Mouse (Mus musculus): ENCODE results near the gene Ttll10.

Gene Ttll10

DNA sequence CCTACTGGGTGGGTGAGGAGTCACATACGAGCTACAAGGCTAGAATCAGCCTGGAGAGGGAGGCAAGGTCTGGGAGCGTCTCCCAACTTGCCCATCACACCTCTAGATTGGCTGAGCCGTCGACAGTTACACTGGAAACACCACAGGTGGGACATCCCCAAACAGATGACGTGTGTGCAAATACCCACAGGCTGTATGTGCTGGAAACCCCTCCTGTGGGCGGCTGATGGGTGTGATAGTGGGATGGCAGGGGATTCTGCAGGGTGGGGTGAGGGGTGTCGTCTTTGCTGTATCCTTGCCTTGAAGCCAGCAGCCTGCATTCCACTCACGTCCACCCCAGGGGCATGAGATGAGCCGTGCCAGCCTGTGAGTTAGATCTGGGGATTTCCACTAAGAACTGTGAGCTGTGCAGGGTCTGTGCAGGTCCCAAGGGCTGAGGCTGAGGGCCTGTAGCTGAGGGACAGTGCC, 28.5 kb downstream of the Ttll10 start:
- in situ Hi-C loops (cut with MboI; ENCODE audit: low sequenced_read_pairs): loop anchor here (10.0 kb wide), 1 partner anchor 74 kb away; the partner anchor contains the start of gene 9430015G10Rik

DNA sequence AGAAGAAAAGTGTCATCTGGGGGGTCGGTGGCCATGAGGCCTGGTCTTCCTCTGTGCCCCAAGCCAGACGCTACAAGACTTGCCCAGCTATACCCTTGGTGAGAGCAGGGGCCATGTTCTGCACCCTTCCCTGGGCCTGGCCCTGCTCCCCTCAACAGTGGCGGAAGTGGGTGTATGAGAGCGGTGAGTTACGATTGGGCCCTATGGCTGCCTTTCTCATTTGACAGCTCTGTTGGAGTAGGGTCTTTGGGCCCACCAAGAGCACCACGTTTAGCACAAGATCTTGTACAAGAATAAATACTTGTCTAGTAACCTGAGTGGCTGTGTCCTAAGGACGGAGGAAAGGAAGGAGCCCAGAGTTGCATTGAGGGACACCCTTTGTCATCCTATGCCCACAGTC, 30.6 kb downstream of the Ttll10 start:
- in situ Hi-C loops (cut with MboI; ENCODE audit: low sequenced_read_pairs): no loop called here

DNA sequence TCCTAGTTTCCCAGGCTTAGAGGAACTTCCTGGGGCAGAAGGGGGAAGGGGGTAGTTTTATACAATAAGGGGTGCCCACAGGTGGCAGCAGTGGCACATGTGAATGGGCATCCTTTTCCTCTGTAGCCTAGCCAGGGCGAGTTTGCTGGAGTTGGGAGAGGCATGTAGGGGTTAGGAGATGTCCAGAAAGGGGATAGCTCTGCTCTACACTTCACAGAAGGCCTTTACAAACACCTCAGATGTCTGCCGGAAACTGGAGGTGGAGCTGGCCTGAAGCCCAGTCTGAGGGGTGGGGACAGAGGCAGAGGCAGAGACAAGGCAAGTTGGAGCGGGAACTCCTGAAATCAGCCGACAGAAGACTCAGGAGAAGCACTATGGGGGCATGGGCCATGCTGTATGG, 33.2 kb downstream of the Ttll10 start, which contains the start of gene Tnfrsf18:
Gene Tnfrsf18 (plus strand): TSS at position 152 of the 400 bp plus-strand sequence.
- in situ Hi-C loops (cut with MboI; ENCODE audit: low sequenced_read_pairs): no loop called here

DNA sequence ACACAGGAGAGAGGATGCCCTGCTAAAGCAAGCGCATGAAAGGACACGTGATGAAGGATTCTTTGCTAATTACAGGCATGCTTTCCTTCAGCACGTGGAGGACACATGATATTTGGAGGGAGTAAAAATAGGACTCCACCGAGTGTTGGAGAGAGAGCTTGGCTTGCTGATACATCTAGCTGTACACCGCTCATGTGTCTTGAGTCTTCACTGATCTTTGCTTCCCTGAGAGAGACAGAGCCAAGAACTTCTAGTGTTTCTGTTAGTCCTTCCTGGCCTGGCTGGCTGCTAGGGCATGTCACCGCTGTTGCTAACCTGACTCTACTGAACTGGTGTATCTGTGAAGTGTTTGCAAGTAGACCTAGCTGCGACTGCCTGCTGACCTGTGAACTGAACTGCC, 35.0 kb downstream of the Ttll10 start:
- in situ Hi-C loops (cut with MboI; ENCODE audit: low sequenced_read_pairs): no loop called here

DNA sequence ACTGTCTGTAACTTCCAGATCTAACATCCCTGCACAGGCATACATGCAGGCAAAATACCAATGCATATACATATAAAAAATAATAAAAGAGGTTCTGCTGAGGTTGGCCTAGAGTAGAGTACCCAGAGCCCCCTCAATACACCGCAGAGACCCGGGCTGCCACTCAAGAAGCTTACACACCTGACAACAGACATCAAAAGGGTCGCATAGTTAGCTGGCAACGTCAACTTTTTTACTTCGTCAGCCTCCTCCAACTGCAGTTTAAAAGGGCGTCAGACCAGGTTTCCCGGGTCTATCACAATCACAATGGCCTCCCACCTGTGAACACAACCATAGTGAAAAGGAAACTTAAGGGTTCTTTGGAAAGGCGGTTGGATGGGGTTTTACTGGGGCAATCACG, 35.7 kb downstream of the Ttll10 start:
- in situ Hi-C loops (cut with MboI; ENCODE audit: low sequenced_read_pairs): no loop called here

DNA sequence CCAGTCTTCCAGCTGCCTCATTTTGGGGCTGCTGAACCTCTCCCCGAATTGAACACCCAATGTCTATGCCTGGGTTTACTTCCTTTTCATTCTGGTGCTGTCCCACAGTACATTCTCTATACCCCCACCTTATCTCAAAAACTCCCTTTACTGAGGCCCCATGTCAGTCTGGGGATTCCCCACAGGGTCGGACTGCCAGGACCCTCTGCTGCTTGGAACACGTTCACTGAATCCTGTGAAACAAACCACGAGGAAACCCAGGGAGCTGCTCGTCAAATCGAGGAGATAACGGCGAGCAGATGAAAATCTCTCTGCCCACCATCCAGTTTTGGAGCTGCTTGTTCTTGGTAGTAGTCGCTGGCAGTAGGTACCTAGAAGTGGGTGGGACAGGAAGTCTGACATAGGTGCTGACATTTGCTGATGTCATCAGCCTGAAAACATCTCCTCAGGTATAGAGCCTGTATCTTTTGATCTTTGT, 37.2 kb downstream of the Ttll10 start:
- in situ Hi-C loops (cut with MboI; ENCODE audit: low sequenced_read_pairs): no loop called here

DNA sequence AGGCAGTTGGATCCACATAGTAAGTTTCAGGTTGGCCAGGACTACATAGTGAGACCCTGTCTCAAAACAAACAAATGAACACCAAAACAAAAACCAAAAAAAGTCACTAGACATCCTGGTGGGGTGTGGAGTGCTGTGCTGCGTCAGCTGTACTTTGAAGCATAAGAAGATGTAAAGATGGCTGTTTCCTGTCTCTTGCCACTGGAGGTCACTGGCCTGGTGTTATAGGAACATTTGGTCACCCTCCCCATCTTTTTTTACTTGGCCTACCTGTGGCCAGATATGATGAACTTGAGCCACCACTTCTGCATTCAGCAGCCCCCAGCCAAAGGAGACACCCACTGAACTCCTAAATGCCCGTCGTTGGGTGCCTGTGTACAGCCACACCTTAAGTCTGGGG, 37.8 kb downstream of the Ttll10 start:
- in situ Hi-C loops (cut with MboI; ENCODE audit: low sequenced_read_pairs): no loop called here

DNA sequence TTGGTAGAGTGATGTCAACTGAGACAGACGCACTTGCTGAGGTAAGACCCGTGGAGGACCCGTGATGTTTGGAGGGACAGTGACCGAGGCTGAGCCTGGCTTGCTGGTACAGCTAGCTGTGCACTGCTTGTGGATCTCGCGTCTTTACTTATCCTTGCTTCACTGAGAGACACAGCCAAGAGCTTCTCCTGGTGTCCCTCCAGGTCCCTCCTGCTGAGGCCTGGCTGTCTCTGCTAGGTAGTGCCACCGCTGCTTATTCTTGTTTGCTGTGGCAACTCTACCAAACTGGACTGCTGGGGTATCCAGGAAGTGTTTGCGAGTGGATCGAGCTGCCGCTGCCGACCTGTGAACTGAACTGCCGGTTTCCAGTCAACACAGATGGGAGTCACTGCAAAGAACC, 39.4 kb downstream of the Ttll10 start:
- in situ Hi-C loops (cut with MboI; ENCODE audit: low sequenced_read_pairs): no loop called here

DNA sequence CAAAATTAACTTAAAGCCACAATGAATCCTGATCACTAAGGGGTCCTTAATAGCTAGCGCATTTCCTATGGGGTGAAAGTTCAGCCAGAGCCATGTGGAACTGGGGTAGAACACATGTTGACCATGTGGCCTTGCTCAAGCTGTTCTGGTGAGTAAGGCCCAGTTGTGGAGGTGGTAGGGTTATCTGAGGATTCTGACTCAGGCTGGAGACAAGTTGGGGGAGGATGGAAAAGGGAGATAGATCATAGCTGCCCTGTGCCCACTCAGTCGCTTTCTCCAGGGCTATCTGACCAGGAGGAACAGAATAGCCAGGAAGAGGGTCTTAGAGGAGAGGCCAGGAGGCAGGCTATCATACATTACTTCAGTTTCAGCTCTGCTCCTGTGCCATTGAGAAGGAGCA, 44.8 kb downstream of the Ttll10 start:
- in situ Hi-C loops (cut with MboI; ENCODE audit: low sequenced_read_pairs): no loop called here

DNA sequence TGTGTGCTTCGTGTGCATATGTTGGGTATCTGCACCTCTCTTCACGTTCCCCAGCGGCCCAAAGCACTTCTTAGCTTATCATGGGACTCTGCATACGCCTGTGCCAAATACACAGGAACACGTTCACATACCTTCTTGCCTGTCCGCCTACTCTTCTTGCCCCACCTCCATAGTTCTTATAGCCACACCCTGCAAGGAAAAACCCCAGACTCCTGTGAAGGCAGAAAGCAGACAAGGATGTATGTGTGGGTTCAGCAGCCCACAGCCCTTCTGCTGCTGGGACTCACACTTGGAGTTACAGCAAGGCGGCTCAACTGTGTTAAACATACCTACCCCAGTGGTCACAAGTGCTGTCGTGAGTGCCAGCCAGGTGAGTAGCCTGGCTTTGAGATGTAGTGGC, 45.6 kb downstream of the Ttll10 start, which contains the start of gene Tnfrsf4:
Gene Tnfrsf4 (plus strand): TSS at position 207 of the 400 bp plus-strand sequence.
- in situ Hi-C loops (cut with MboI; ENCODE audit: low sequenced_read_pairs): no loop called here

DNA sequence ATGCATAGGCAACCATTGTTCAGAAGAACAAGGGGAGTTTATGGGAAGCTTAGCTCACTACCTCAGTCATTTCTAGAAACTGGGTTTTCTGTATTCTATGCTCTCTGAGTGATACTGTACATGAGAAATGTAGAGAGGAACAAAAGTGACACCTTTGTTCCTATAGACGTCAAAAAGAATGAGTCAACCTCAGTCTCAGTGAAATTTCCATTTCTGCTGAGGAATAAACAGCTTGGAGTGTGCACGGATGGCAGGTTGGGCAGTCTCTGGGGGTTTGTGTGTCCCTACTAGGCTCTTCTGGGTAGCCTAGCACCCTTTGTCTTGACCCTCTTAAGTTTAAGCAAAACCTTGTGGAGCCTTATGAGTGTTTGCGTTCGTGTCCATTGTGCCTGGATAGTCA, 50.8 kb downstream of the Ttll10 start:
- in situ Hi-C loops (cut with MboI; ENCODE audit: low sequenced_read_pairs): no loop called here

DNA sequence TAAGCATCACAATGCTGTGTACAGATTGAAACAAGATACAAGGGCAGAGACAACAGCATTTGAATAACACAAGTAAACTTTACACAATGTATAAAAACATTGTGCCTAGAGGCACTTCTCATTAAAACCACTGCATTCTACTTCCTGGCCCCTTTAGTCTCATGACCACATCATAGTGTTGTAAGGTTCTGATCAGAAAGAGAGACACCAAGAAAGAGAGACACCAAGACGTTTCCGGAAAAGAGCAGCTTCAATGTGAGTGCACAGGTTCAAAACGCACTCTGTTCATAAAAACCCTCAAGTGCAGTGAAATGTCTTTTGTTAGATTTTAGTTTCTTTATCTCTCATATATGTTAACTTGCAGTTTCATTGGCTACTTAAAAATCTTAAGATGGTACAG, 55.1 kb downstream of the Ttll10 start:
- in situ Hi-C loops (cut with MboI; ENCODE audit: low sequenced_read_pairs): no loop called here

DNA sequence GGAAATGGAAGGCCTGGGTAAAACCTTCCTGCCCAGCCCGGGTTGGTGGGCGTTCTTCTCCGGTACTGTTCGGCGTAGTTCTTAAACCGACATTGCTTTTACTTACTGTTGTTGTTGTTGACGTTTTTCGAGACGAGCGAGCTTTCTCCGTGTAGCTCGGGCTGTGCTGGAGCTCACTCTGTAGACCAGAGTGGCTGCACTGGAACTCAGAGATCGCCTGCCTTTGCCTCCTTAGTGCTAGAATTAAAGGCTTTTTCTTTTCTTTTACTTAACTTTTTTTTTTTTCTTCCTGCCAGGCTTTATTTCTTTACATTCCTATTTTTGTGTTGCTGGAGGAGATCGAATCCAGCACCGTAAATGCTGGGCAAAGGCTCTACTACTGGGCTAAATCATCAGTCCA, 65.6 kb downstream of the Ttll10 start:
- in situ Hi-C loops (cut with MboI; ENCODE audit: low sequenced_read_pairs): no loop called here

DNA sequence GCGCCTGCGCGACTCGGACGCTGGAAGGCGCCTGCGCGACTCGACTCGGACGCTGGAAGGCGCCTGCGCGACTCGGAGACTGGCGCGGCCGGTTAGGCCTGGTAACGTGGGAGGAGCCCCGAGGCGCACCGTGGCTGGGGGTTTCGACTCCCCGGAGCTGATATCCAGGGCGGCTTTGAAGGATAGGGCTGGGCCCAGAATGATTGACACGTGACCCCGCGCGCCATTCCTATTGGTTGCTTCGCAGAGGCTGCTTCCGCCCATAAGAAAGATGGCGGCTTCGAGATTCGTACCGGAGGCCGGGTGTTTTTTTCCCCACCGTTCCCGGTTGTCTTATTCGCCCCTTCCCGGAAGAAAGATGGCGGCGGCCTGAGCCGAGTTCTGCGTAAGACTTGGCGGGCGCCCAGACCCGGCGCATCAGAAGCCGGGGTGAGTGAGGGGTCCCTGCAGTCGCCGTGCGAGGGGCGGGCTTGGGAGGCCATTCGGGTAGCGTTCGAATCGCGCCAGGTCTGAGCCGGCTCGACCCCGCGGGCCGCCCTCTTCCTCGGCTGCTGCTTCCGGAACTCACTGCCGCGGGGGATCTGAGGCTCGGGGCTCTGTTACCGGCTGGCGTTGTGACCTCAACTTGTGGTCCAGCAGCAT, 66.2 kb downstream of the Ttll10 start:
- in situ Hi-C loops (cut with MboI; ENCODE audit: low sequenced_read_pairs): no loop called here

DNA sequence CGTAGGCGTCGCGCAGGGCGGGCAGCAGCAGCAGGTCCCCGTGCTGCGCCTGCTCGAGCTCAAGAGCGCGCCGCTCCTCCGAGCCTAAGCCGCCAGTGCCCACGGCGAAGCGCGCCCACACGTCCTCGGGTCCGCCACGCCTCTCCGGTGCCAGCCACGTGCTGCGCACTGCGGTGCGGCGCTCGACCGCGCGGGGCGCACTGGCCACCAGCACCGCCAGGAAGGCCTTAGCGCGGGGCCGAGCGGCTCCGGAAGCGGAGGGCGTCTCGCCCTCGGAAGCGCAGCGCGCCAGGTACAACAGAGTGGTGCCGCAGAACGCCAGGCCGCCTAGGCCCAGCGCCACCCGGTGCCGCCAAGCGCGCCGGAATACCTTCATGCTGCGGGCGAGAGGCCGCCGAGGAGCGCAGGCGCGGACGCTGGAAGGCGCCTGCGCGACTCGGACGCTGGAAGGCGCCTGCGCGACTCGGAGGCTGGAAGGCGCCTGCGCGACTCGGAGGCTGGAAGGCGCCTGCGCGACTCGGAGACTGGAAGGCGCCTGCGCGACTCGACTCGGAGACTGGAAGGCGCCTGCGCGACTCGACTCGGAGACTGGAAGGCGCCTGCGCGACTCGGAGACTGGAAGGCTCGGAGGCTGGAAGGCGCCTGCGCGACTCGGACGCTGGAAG, 66.8 kb downstream of the Ttll10 start, which contains the start of the genes B3galt6 and Sdf4:
Gene B3galt6 (minus strand): TSS at position 409 of the 665 bp plus-strand sequence.
Gene Sdf4 (plus strand): TSS at position 632 of the 665 bp plus-strand sequence.
- in situ Hi-C loops (cut with MboI; ENCODE audit: low sequenced_read_pairs): no loop called here

DNA sequence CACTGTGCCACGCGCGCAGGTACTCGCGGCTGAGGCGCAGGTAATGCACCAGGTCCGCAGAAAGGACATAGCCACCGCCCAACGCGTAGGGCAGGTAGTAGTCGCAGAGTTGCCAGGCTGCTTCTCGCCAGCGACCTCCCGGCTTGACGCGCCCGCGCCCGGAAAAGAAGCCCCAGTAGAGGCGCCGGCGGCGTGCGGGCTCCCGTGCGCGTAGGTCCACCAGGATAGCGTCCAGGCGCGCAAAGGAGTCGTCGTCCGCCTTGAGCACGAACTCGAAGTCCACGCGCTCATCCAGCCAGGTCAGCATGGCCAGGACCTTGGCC, 67.3 kb downstream of the Ttll10 start:
- in situ Hi-C loops (cut with MboI; ENCODE audit: low sequenced_read_pairs): no loop called here

DNA sequence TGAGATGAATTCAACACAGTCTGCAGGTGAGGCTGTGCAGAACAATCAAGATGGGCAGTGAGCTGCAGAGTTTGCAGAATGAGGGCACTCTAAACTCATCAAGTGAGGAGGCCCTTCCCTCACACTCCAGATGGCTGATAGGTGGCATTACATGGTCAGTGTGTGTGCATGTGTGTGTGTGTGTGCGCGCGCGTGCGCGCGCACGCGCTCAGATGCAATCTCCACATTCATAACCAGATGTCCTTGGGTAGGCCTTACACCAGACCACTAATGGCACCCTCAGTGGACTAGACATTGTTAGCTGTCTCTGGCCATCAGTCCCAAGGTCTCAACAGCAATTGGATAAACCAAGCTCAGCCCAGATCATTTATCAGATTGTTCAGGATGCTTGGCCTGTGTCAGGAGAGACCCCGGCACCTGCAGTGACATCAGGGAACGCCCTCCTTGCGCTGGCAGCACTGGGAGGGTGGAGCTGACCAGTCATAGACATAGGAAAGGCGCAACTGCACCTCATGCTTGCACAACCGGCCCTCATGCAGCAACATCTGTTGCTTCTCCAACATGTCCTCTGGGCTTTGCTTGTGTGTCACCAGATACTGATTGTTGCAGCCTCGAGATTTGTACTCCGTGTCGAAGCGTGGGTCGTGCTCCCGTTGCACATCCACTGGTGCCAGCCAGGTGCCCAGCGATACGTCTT, 67.9 kb downstream of the Ttll10 start:
- in situ Hi-C loops (cut with MboI; ENCODE audit: low sequenced_read_pairs): no loop called here

Data from CH12F3 (cell line).